Mouse (Mus musculus) C2C12 (cell line): ENCODE results near the gene Gbe1.

ENCODE experiments used
- CEBPB ChIP-seq: IDR thresholded peaks from one replicate; pipeline ENCODE4 v1.6.1; 2011; ENCODE audit warnings: low read depth, mild to moderate bottlenecking, control low read depth, moderate library complexity
- CTCF ChIP-seq: IDR thresholded peaks from one replicate; pipeline ENCODE4 v1.5.1; 2011; ENCODE audit not compliant: control insufficient read depth, insufficient read depth, insufficient read length
- USF1 ChIP-seq: IDR thresholded peaks from one replicate; pipeline ENCODE4 v1.6.1; 2011; ENCODE audit warnings: low read depth, mild to moderate bottlenecking, control low read depth, moderate library complexity

GRCm38 (mm10) chr16:70510938-70511337, 197.2 kb downstream of the Gbe1 start:
- TF ChIP-seq CTCF, result no peak
- TF ChIP-seq USF1, result no peak
- no peak for TF ChIP-seq CEBPB
